ENCODE assay signal across 19 mouse cellular contexts in the genomic region with DNA sequence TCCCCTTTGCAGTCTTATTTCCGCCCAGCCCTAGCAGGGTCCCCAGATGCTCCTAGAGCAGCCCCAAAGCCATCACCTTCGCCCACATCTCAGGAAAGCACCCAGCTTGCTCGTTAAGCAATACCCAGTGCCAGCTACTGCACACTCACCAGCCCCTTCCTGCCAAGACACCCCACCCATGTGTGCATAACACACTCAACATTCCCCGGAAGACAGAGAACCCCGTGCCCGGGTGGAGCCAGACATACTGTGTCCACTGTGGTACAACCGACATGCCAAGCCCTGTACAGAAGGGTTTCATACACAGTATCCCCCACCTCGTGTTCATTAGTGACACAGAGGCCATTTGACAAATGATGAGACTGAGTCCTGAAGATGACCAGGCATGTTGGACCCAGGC.
A peak's percentile ranks its signal among the peaks of the same experiment; 100 is the strongest.
DNase-seq lines count a peak whose midpoint lies in the region; ATAC-seq and TF ChIP-seq lines count a peak whose summit lies in the region.
"Had no signal": no experiment of that assay in that cellular context is flagged by ENCODE, and none has a peak within 500 bp of the region (broad histone marks: within the 10 kb centered on the region; RNA-seq: fewer than 3 reads in every experiment).

No protein-coding gene starts in this region.

- H3K36me3 ChIP-seq in heart, embryonic 16.5 days (ENCODE audit: control insufficient read depth, insufficient read depth), result peaks cover 53% of the 10 kb centered on the region
- H3K36me3 ChIP-seq in midbrain, embryonic 10.5 days, result peaks cover 11% of the 10 kb centered on the region
- H3K36me3 ChIP-seq in midbrain, embryonic 14.5 days (ENCODE audit: control insufficient read depth, insufficient read depth, low read length), result no peaks in the 10 kb centered on the region
- peaks cover 23% of the 10 kb centered on the region for H3K36me3 ChIP-seq in lung, embryonic 16.5 days (ENCODE audit: control insufficient read depth, insufficient read depth, low read length)
- H3K36me3 ChIP-seq in stomach, postnatal 0 days (ENCODE audit: control insufficient read depth, insufficient read depth, low read length), result peaks cover 21% of the 10 kb centered on the region
- 0 out of 2 replicates have a peak, but pooled peaks cover 7% of the 10 kb centered on the region for H3K36me3 ChIP-seq in intestine, embryonic 15.5 days

- no peak for ATAC-seq in heart, embryonic 16.5 days (replicated peaks; ENCODE audit: extremely low read depth, insufficient read depth, low FRiP score)
- ATAC-seq in midbrain, embryonic 14.5 days (ENCODE audit: low FRiP score, low TSS enrichment), result no peak
- no peak; the same call in 1 of the 2 replicates for ATAC-seq in lung, embryonic 16.5 days (ENCODE audit: low read depth)
- ATAC-seq in stomach, postnatal 0 days (ENCODE audit: low FRiP score, low TSS enrichment), result peak; percentile 40; the same call in 1 of the 2 replicates
- ATAC-seq in intestine, embryonic 15.5 days, result no peak
- ATAC-seq: forebrain, embryonic 13.5 days had no signal

- H3K27me3 ChIP-seq in heart, embryonic 16.5 days (ENCODE audit: control insufficient read depth, insufficient read depth, low read length), result no peaks in the 10 kb centered on the region
- no peaks in the 10 kb centered on the region for H3K27me3 ChIP-seq in midbrain, embryonic 10.5 days (ENCODE audit: low read depth, poor library complexity, severe bottlenecking)
- H3K27me3 ChIP-seq in midbrain, embryonic 14.5 days (ENCODE audit: control insufficient read depth, insufficient read depth, low read length), result no peaks in the 10 kb centered on the region
- H3K27me3 ChIP-seq in lung, embryonic 16.5 days (ENCODE audit: control insufficient read depth, insufficient read depth, low read depth, low read length), result no peaks in the 10 kb centered on the region
- H3K27me3 ChIP-seq in stomach, postnatal 0 days (ENCODE audit: control insufficient read depth, insufficient read depth, low read length), result no peaks in the 10 kb centered on the region
- no peaks in the 10 kb centered on the region for H3K27me3 ChIP-seq in intestine, embryonic 15.5 days (replicated peaks)
- H3K27me3 ChIP-seq: forebrain, embryonic 13.5 days; hindbrain, embryonic 13.5 days had no signal

- TF ChIP-seq CTCF in stomach, postnatal 0 days (IDR thresholded peaks at IDR 0.05; ENCODE audit: low read depth), result no peak

- 0 out of 2 replicates have a peak overlapping the region, but pooled peaks have one; percentile 20 for H3K27ac ChIP-seq in heart, embryonic 16.5 days (ENCODE audit: low read length)
- peak overlapping the region; percentile 46; the same call in 1 of the 2 replicates for H3K27ac ChIP-seq in midbrain, embryonic 10.5 days (replicated peaks)
- H3K27ac ChIP-seq in midbrain, embryonic 14.5 days (replicated peaks; ENCODE audit: low read depth, low read length), result no peak overlapping the region
- H3K27ac ChIP-seq in lung, embryonic 16.5 days (ENCODE audit: low read length), result peak overlapping the region; percentile 38
- H3K27ac ChIP-seq in stomach, postnatal 0 days (replicated peaks), result no peak overlapping the region; the same call in 1 of the 2 replicates
- H3K27ac ChIP-seq in intestine, embryonic 15.5 days, result no peak overlapping the region
- H3K27ac ChIP-seq: forebrain, embryonic 13.5 days; hindbrain, embryonic 13.5 days; macrophage had no signal

- WGBS in heart, embryonic 16.5 days, result 81% methylated on average over 8 of the region's 8 CpGs
- 93% methylated on average over 8 of the region's 8 CpGs for WGBS in midbrain, embryonic 10.5 days
- WGBS in midbrain, embryonic 14.5 days, result 95% methylated on average over 8 of the region's 8 CpGs
- WGBS in lung, embryonic 16.5 days, result 61% methylated on average over 8 of the region's 8 CpGs
- WGBS in stomach, postnatal 0 days, result 69% methylated on average over 8 of the region's 8 CpGs
- 80% methylated on average over 8 of the region's 8 CpGs for WGBS in intestine, embryonic 15.5 days

- no peaks in the 10 kb centered on the region for H3K9me3 ChIP-seq in heart, embryonic 16.5 days (replicated peaks; ENCODE audit: control insufficient read depth, low read length)
- no peaks in the 10 kb centered on the region for H3K9me3 ChIP-seq in midbrain, embryonic 10.5 days (replicated peaks)
- H3K9me3 ChIP-seq in midbrain, embryonic 14.5 days (ENCODE audit: control insufficient read depth, low read length), result no peaks in the 10 kb centered on the region
- H3K9me3 ChIP-seq in lung, embryonic 16.5 days (ENCODE audit: control insufficient read depth, low read length), result no peaks in the 10 kb centered on the region
- no peaks in the 10 kb centered on the region for H3K9me3 ChIP-seq in stomach, postnatal 0 days (ENCODE audit: control insufficient read depth, low read length)
- no peaks in the 10 kb centered on the region for H3K9me3 ChIP-seq in intestine, embryonic 15.5 days
- H3K9me3 ChIP-seq: forebrain, embryonic 13.5 days; hindbrain, embryonic 13.5 days had no signal

- TF ChIP-seq EP300 in stomach, postnatal 0 days (optimal IDR thresholded peaks at IDR 0.05), result no peak

- DNase-seq in heart, adult 18-20 months, result no peak
- no peak for DNase-seq in midbrain, embryonic 10.5 days (ENCODE audit: low spot score)
- no peak for DNase-seq in midbrain, embryonic 14.5 days
- DNase-seq in stomach, postnatal 0 days (ENCODE audit: low spot score), result no peak
- no peak for DNase-seq in spleen, adult 12 weeks (ENCODE audit: low spot score)
- DNase-seq: adrenal gland, adult 2 months; cerebellum, adult 9-11 months; gastrocnemius, postnatal 36 days; heart, postnatal 10 days; thymus, postnatal 4 days had no signal

- H3K4me3 ChIP-seq in heart, embryonic 16.5 days (ENCODE audit: low read length), result no peak overlapping the region
- H3K4me3 ChIP-seq in midbrain, embryonic 10.5 days, result no peak overlapping the region
- no peak overlapping the region for H3K4me3 ChIP-seq in midbrain, embryonic 14.5 days (replicated peaks; ENCODE audit: low read depth, low read length)
- H3K4me3 ChIP-seq in lung, embryonic 16.5 days (ENCODE audit: low read length), result no peak overlapping the region
- H3K4me3 ChIP-seq in stomach, postnatal 0 days (ENCODE audit: low read depth, low read length), result no peak overlapping the region
- no peak overlapping the region for H3K4me3 ChIP-seq in intestine, embryonic 15.5 days (replicated peaks)
- H3K4me3 ChIP-seq: erythroblast, embryonic 14.5 days; forebrain, embryonic 13.5 days; hindbrain, embryonic 13.5 days; layer of hippocampus, adult 2 months had no signal

- peak overlapping the region; percentile 39; the same call in 1 of the 2 replicates for H3K9ac ChIP-seq in heart, embryonic 16.5 days (ENCODE audit: low read length)
- H3K9ac ChIP-seq in midbrain, embryonic 14.5 days (replicated peaks; ENCODE audit: low read length), result no peak overlapping the region
- no peak overlapping the region for H3K9ac ChIP-seq in lung, embryonic 16.5 days (ENCODE audit: low read length)
- no peak overlapping the region; the same call in 1 of the 2 replicates for H3K9ac ChIP-seq in stomach, postnatal 0 days (ENCODE audit: low read length)
- no peak overlapping the region for H3K9ac ChIP-seq in intestine, embryonic 15.5 days
- H3K9ac ChIP-seq: forebrain, embryonic 13.5 days; hindbrain, embryonic 13.5 days had no signal

- H3K4me1 ChIP-seq in heart, embryonic 16.5 days (ENCODE audit: control insufficient read depth, insufficient read depth, low read length), result peaks cover 36% of the 10 kb centered on the region
- H3K4me1 ChIP-seq in midbrain, embryonic 10.5 days, result peaks cover 29% of the 10 kb centered on the region
- no peaks in the 10 kb centered on the region for H3K4me1 ChIP-seq in midbrain, embryonic 14.5 days (ENCODE audit: control insufficient read depth, insufficient read depth, low read length)
- H3K4me1 ChIP-seq in lung, embryonic 16.5 days (replicated peaks; ENCODE audit: control insufficient read depth, insufficient read depth, low read length), result peaks cover 40% of the 10 kb centered on the region
- H3K4me1 ChIP-seq in stomach, postnatal 0 days (replicated peaks; ENCODE audit: control insufficient read depth, insufficient read depth), result no peaks in the 10 kb centered on the region
- H3K4me1 ChIP-seq in intestine, embryonic 15.5 days (replicated peaks), result peaks cover 20% of the 10 kb centered on the region
- H3K4me1 ChIP-seq: forebrain, embryonic 13.5 days had no signal

- no peak overlapping the region for H3K4me2 ChIP-seq in heart, embryonic 16.5 days (ENCODE audit: low read depth, low read length)
- no peak overlapping the region for H3K4me2 ChIP-seq in midbrain, embryonic 14.5 days (ENCODE audit: low read length)
- no peak overlapping the region for H3K4me2 ChIP-seq in lung, embryonic 16.5 days (ENCODE audit: low read depth, low read length)
- H3K4me2 ChIP-seq in stomach, postnatal 0 days (replicated peaks; ENCODE audit: low read depth), result no peak overlapping the region
- no peak overlapping the region for H3K4me2 ChIP-seq in intestine, embryonic 15.5 days (replicated peaks)
- H3K4me2 ChIP-seq: forebrain, embryonic 13.5 days; hindbrain, embryonic 13.5 days; midbrain, embryonic 11.5 days had no signal

Comparison
In these comparisons a context has a peak if more than half of its experiments do, and no peak if none do; other contexts are left out.
1. H3K27ac ChIP-seq: peak in heart, embryonic 16.5 days (single experiment), midbrain, embryonic 10.5 days (single experiment) and lung, embryonic 16.5 days (single experiment); none in midbrain, embryonic 14.5 days (single experiment), stomach, postnatal 0 days (single experiment) and intestine, embryonic 15.5 days (single experiment).